Mouse (Mus musculus) cerebellum, adult 2 months (tissue): ENCODE results near the gene Parp3.

Experiments
- CTCF ChIP-seq: fragments of 200-500 bp; IDR thresholded peaks from 2 replicates; pipeline ENCODE4 v1.5.1; 2011; ENCODE audit warnings: low read depth, mild to moderate bottlenecking, control low read depth, low read length, moderate library complexity, borderline replicate concordance; ENCODE audit not compliant: insufficient read depth
- POLR2A ChIP-seq: fragments of 200-500 bp; IDR thresholded peaks from 2 replicates; pipeline ENCODE4 v1.6.1; 2011; ENCODE audit warnings: low read length, control low read depth, borderline replicate concordance; ENCODE audit not compliant: insufficient read depth

DNA sequence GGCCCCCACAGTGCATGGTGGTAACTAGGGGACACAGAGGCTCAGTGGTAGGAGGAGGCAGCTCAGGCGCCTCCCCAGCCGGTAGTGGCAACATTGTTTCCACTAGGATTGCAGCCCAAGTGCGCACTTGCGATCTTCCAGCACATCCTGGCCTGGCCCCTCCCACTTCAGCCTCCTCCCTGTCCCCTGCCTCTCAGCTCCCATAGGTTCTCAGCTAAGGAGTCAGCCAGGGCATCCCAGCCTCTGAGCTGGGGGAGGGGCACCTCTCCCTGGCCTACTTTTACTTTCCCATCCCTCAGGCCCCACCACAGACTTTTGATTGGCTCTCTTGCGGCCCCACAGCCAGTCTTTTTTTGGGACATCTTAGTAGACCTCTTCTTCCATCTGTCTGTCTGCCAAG, 4.9 kb downstream of the Parp3 start:
- TF ChIP-seq CTCF (no peak), POLR2A (no peak)
